Mouse (Mus musculus): ENCODE results near the gene 9230104L09Rik.
A peak's percentile ranks its signal among the peaks of the same experiment; 100 is the strongest.

9230104L09Rik gene

GRCm38 (mm10) chr2:148856630-148857400 lies 8.0 kb downstream of the 9230104L09Rik start:
- DNase-seq (ENCODE audit: extremely low spot score, low spot score): no peak

GRCm38 (mm10) chr2:148851116-148851906 lies 13.5 kb downstream of the 9230104L09Rik start:
- peak; percentile 61 for DNase-seq (ENCODE audit: extremely low spot score, low spot score)

GRCm38 (mm10) chr2:148839224-148839623 lies 25.6 kb downstream of the 9230104L09Rik start:
- DNase-seq (ENCODE audit: extremely low spot score, low spot score): no peak

- DNase-seq (ENCODE audit: extremely low spot score, low spot score): no peak
Measured at GRCm38 (mm10) chr2:148838075-148838777, 26.6 kb downstream of the 9230104L09Rik start.

GRCm38 (mm10) chr2:148834912-148835311 lies 29.9 kb downstream of the 9230104L09Rik start, which contains the start of gene Cst9:
TSS of gene Cst9 (plus strand) at chr2:148835147.
- DNase-seq (ENCODE audit: extremely low spot score, low spot score): no peak

- DNase-seq (ENCODE audit: extremely low spot score, low spot score): no peak
Measured at GRCm38 (mm10) chr2:148825986-148826385, 38.9 kb downstream of the 9230104L09Rik start.

GRCm38 (mm10) chr2:148819909-148820308 lies 44.9 kb downstream of the 9230104L09Rik start, which contains the start of gene Cst13:
TSS of gene Cst13 (plus strand) at chr2:148820081.
- DNase-seq (ENCODE audit: extremely low spot score, low spot score): no peak

- no peak for DNase-seq (ENCODE audit: extremely low spot score, low spot score)
Measured at GRCm38 (mm10) chr2:148806696-148807095, 58.1 kb downstream of the 9230104L09Rik start.

- DNase-seq (ENCODE audit: extremely low spot score, low spot score): no peak
Measured at GRCm38 (mm10) chr2:148801491-148801921, 63.3 kb downstream of the 9230104L09Rik start.

GRCm38 (mm10) chr2:148798485-148798884 lies 66.4 kb downstream of the 9230104L09Rik start, which contains the start of gene Cst8:
TSS of gene Cst8 (plus strand) at chr2:148798785.
- DNase-seq (ENCODE audit: extremely low spot score, low spot score): no peak

All from neural tube, embryonic 10.5 days (tissue).